Mouse (Mus musculus): ENCODE results near the gene Myt1l.

Gene Myt1l

GRCm38 (mm10) chr12:29882871-29883617 is 354.9 kb downstream of the Myt1l start:
- in situ Hi-C loops (cut with MboI; ENCODE audit: low sequenced_read_pairs): no loop called here

DNA sequence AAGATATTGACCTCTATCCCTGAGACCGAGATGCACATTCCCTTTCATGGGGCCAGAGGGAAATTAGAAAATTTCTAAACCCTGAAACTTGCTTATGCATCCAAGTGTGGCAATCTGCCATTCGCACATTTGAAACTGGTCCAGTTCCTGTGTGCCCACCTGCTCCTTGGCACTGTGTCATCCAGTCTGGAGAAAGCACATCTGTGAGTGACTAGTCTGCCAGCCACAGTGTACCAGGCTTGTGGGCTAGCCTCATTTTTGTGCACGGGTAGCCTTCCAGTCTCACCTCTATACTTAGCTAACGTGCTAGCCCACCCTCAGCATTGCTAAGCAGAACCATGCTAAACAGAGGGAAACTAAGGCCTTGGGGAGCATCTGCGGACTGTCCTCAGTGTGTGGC is 356.2 kb downstream of the Myt1l start:
- in situ Hi-C loops (cut with MboI; ENCODE audit: low sequenced_read_pairs): no loop called here

- in situ Hi-C loops (cut with MboI; ENCODE audit: low sequenced_read_pairs): no loop called here
Measured at GRCm38 (mm10) chr12:29894669-29895068, 366.5 kb downstream of the Myt1l start.

DNA sequence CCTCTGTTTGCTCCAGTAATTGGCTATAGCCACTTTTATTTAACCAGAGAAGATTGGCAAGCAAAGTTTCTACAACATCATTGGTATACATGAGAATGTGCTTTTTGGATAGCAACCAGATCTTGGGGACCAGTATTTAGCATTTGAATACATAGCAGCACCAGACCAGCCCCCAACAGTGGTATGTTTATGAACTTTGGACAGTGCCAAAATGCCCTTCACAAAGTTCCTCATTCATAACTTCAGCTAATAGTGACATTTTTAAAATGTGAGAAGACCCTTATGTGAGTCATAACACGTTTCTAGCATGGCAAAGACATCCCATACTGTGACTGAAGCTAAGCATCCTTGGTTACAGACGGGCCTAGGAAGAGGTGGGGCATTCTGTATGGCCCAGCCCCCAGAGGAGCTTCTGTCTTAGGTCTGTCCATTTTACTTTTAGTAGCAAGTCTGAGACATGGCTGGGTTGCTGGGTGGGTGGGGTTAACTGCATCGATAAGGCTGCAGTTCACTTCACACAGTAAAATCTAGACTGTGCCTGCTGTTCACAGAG is 369.4 kb downstream of the Myt1l start:
- in situ Hi-C loops (cut with MboI; ENCODE audit: low sequenced_read_pairs): no loop called here

DNA sequence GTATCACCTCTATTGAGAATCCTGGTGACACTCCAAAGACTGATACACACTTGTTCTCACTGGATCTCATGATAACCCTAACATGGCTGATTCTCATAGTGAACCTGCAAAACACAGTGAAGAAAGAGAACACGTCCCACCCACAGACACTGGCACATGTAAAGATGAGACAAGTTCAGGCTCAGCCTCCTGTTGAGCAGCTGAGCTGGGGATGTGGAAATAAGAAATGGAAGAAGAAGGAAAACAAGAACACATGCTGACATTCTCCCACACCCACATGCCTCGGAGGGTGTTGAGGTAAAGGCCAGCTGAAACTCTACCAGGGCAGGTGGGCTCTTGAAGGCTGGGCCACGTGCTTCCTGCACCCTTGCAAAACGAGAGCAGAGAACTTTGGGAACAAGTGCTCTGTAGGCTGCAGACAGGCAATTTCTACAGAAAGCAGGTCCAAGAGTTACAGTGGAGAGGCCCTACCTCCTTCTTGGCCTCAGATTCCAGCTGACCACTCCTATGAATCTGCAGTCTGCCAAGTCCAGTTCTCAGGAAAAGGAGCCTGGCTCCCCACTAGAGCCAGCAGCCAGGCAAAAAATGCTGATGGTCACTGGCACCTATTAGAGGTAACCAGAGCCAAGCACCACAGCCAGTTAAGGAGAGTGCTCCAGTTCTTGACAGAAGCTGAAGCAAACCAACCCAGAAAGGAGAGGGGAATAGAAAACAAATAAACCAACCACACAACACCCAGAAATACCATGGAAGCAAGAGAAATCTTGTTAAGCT is 376.1 kb downstream of the Myt1l start:
- in situ Hi-C loops (cut with MboI; ENCODE audit: low sequenced_read_pairs): no loop called here

DNA sequence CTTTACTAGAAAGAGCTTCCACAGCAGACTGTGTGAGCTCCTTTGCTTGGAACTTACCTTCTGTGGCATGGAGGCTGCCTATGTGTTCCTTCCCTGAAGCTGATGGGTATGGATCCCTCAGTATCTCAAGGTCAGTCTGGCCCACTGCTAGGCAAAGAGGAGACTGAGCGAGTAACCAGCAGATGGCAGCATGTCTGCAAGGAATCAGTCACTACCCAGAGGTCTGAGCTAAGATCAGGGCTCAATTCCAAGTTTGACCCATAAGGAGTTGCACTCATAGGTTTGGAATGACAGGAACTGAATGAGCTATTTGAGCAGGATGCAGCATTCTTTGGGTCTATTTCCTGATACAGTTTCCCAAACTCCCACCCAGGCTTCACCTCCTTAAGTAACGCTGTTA is 378.9 kb downstream of the Myt1l start:
- in situ Hi-C loops (cut with MboI; ENCODE audit: low sequenced_read_pairs): no loop called here

DNA sequence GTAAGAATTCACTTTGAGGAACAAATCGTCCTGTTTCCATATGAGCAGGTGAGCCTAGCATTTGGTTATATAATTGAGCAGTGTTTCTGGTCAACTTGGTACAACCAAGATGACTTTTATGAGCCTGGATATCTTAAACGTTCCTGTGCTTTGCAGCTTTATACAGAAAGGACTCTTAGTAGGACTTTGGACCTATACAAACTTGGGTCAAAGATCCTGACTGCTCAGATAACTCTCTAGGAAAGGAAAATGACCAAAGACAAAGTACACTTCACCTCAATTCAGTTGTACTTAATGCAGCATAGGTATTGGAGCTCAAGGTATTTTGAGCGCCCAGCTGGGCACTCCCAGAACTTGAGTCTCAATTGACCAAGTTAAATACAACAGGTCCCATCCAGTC is 388.0 kb downstream of the Myt1l start:
- in situ Hi-C loops (cut with MboI; ENCODE audit: low sequenced_read_pairs): no loop called here

DNA sequence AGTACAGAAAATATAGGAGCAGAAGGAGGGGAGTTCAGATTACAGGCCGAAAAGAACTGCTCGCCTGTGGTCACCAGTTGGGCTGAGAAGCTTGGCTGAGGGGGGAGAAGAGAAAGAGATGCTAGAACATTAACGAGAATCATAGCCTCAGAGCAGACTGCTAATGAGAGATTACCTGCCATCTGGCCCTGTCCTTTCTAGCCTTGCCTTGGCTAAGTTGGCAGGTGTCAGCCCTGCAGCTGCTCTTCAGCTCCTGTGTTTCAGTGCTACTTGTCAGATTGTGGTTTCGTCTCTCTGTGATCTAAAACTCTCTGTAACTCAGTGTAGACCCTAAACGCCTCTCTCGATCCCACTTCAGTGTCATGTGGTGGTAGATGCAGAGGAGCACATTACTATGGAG is 388.6 kb downstream of the Myt1l start:
- in situ Hi-C loops (cut with MboI; ENCODE audit: low sequenced_read_pairs): no loop called here

DNA sequence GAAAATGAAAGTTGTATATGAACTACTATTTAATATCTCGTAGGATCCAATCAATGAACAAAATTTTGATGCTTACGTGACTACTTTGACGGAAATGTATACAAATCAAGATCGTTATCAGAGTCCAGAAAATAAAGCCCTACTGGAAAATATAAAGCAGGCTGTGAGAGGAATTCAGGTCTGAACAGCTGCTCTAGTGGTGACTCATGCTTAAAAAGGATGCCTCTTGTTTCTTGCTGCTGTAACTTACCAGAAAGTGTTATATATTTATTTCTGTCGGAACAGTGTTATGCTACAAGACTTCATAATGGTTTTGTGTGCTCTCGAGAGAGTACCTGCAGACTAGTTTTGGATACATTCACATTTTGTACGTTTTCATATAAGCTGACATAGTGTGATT is 392.1 kb downstream of the Myt1l start:
- in situ Hi-C loops (cut with MboI; ENCODE audit: low sequenced_read_pairs): no loop called here

DNA sequence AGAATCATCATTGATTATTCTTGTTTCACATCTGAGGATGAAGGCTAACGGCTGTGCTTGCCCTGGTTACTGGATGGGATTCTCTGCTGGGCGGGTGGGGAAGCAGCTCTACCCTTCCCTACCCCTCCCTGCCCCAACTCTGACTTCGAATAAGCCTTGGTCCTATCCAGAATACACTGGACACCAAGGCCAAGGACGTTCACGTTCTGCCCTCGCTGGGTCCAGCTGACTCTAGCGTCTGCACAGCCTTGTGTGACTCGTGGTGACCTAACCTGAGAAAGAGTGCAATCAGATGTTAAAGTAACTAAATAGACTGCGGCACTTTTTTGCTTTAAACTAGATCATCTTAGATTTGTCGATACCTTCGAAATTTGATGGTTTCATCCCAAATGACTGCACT is 393.3 kb downstream of the Myt1l start:
- in situ Hi-C loops (cut with MboI; ENCODE audit: low sequenced_read_pairs): no loop called here

DNA sequence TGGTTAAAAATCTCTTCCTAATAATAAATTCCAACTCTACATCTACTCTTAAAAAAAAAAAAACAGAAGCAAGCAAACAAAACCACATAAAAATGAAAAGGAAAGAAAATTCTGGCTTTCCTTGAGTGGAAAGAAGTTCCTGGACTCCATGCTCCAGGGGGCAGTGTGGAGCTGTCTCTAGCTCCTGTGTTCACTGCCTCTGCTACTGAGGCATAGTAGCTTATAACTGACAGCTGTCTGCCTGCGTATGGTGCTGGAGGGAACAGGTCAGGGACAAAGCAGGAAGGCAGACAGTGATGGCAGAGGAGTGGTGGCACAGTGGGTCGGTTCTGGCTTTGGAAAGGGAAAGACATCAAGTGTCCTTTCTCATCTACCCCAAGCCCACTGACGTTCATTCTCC is 398.7 kb downstream of the Myt1l start:
- in situ Hi-C loops (cut with MboI; ENCODE audit: low sequenced_read_pairs): no loop called here

- in situ Hi-C loops (cut with MboI; ENCODE audit: low sequenced_read_pairs): no loop called here
Measured at GRCm38 (mm10) chr12:29930591-29930990, 402.4 kb downstream of the Myt1l start.

DNA sequence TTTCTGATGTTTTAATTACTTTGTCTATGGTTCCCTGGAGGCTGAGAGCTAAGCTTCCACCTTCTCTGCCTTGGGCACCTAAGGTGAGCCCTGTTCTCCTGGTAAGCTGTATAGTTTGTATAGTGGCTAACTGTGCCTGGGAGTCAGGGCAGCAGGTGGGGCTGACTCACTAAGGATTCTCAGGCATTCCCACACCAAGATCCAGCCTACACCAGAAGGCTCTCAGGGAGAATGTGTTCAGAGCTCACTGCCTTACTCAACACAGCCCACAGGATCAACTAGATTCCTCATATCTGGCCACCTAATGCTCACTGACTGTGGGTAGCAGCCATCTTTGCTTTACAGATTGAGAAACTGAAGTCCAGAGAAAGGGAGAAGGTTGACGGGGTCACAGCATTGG is 404.8 kb downstream of the Myt1l start:
- in situ Hi-C loops (cut with MboI; ENCODE audit: low sequenced_read_pairs): no loop called here

DNA sequence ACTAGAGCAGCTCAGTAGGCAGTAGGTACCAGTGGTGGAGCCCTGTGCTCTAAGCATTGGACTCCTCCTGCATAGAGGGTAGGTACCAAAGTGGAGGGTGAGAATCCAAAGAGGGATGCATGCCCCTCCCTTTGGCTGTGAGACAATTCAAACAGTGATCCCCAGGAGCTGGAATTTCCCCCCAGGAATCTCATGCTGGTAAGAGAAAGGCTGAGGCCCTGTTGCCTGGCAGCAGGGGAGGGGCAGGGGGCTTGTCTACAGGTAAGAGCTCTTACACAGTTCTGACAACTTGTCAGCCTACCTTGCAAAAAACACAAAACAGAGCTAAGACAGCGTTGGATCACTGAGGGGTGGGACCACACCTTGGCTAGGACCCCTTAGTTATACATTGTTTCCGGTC is 405.3 kb downstream of the Myt1l start:
- in situ Hi-C loops (cut with MboI; ENCODE audit: low sequenced_read_pairs): no loop called here

GRCm38 (mm10) chr12:29934120-29934581 is 406.0 kb downstream of the Myt1l start:
- in situ Hi-C loops (cut with MboI; ENCODE audit: low sequenced_read_pairs): no loop called here

- in situ Hi-C loops (cut with MboI; ENCODE audit: low sequenced_read_pairs): no loop called here
Measured at GRCm38 (mm10) chr12:29937308-29937707, 409.1 kb downstream of the Myt1l start, which contains the start of gene Pxdn. TSS of gene Pxdn (plus strand) at chr12:29937608.

DNA sequence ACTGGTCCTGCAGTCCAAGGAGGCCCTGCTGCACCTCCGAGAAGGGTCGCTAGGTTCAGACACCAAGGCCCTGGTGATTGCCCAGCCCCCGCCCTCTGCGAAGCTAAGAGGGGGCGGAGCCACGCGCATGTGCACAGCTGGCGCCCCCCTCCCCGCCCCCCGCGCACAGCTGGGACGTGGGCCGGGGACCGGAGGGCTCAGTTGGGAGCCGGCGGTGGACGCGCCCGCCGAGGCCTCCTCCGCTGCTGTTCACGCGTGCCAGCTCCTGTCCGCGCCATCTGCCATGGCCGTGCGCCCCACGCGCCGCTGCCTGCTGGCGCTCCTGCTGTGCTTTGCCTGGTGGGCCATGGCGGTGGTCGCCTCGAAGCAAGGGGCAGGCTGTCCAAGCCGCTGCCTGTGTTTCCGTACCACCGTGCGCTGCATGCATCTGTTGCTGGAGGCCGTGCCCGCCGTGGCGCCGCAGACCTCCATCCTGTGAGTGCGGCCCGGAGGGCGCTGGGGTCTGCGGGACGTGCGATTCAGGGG is 409.7 kb downstream of the Myt1l start:
- in situ Hi-C loops (cut with MboI; ENCODE audit: low sequenced_read_pairs): no loop called here

DNA sequence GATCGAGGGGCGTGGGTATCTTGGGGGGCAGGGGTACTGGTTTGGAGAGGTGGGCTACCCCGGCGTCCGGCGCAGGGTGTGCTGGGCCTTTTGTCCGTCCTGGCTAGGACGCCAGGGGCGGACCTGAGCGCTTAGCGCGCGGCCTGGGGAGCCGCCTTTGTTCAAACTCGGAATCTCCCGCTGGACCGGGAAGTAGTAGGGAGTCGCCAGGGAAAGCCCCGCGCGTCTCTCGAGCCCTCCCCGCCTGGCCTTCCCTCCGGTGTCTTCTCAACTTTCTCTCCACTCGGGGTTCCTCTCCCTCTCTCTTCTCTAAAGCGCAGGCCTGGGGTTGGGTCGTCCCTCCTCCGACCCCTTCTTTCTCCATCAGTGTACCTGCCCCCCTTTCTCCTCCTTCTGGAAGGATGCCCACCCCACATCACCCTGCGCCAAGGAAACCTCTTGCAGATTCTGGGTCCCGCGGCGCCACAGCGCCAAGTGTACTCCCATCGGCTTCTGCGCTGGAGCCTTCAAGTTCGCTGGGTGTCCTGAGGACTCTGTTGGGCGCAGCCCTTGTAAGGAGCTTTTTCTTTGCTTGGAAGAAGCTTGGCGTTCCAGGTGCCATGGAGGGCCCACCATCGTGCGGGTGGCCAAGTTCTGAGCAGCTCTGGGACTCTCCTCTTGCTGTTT is 410.3 kb downstream of the Myt1l start:
- in situ Hi-C loops (cut with MboI; ENCODE audit: low sequenced_read_pairs): no loop called here

- in situ Hi-C loops (cut with MboI; ENCODE audit: low sequenced_read_pairs): no loop called here
Measured at GRCm38 (mm10) chr12:29939261-29939671, 411.1 kb downstream of the Myt1l start.

GRCm38 (mm10) chr12:29942435-29942834 is 414.3 kb downstream of the Myt1l start:
- in situ Hi-C loops (cut with MboI; ENCODE audit: low sequenced_read_pairs): no loop called here

DNA sequence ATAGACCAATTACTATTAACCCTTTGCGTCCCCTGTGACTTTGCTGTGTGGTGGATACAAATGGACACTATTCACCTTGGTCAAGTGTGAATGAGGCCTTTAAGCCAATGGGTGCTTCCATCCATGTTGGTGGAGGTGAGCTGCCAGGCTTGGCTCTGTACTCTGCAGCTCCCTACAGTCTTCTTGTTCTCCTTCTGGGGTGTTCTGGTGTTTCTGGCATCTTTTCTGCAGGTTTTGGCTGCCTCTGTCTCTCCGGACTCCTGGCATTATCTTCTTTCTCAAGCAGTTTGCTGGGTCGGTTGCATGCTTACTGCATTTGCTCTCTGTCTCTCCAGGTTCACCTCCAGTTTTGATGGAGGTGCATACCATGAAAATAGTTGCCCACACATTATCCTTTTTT is 416.5 kb downstream of the Myt1l start:
- in situ Hi-C loops (cut with MboI; ENCODE audit: low sequenced_read_pairs): no loop called here

All from CH12F3 (cell line).